Mouse (Mus musculus) ES-E14 (cell line): Measurements from ENCODE around the gene L3mbtl1.

ENCODE experiments used
- CHD2 ChIP-seq: IDR thresholded peaks from 2 replicates; pipeline ENCODE4 v1.6.1; 2014; ENCODE audit warnings: mild to moderate bottlenecking, low read depth, low read length, inconsistent platforms
- HCFC1 ChIP-seq: IDR thresholded peaks from 2 replicates; pipeline ENCODE4 v1.6.1; 2012; ENCODE audit warnings: low read length, inconsistent platforms, borderline replicate concordance; ENCODE audit not compliant: insufficient read depth
- MAFK ChIP-seq: IDR thresholded peaks from 2 replicates; pipeline ENCODE4 v1.6.1; 2014; ENCODE audit warnings: mild to moderate bottlenecking, low read depth, low read length, inconsistent platforms; ENCODE audit not compliant: insufficient read depth
- ZC3H11A ChIP-seq: IDR thresholded peaks from 2 replicates; pipeline ENCODE4 v1.6.1; 2012; ENCODE audit warnings: low read depth, mild to moderate bottlenecking, inconsistent platforms, low read length, borderline replicate concordance
- ZNF384 ChIP-seq: IDR thresholded peaks from 2 replicates; pipeline ENCODE4 v1.6.1; 2012; ENCODE audit warnings: low read depth, low read length, inconsistent platforms

GRCm38 (mm10) chr2:162908052-162908491 lies 35.2 kb upstream of the L3mbtl1 start:
- no peak for TF ChIP-seq MAFK
- no peak for TF ChIP-seq HCFC1
- no peak for TF ChIP-seq ZC3H11A
- TF ChIP-seq CHD2 = no peak
- no peak for TF ChIP-seq ZNF384
